Mouse (Mus musculus): ENCODE measurements around the gene Fcer2a.

Gene Fcer2a

DNA sequence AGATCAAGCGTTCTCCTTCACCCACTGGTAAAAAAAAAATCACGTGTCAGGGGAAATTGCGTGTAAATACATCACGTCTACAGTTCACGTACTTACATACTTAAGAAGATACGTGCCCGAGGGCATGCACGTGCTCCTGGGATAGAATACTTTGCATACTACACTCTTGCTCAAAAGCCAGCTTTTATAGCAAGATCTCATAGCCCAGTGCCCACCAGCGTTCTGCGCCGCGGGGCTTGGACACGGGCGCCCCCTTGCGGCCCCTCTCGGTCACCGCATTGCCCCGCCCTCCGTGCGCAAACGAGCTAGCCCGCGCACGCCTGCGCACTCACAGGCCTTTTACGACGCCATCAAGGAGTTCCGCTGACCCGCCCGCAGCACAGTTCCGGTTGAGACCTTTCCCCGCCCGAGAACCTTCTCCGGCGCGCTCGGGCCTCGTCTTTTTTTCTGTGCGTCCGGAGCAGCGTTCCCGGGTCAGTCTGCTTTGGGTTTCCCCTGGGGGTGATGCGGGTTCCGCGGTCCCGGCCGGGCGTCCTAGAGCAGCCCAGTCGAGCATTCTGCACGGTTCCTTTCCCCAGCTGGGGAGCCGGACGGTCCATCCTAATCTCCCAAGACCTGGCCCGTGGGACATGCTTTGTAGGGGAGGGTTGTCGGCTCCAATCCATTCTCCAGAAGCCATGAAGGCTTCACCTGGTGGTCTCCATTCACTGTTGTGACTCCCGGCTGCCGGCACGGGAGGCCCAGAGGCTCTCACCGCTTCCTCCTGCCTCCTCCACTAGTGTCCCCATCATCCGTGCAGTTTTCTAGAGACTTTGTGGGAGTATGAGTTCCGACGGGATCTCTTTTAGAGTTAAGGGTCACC, 17.6 kb downstream of the Fcer2a start, which contains the start of gene Trappc5:
TSS of gene Trappc5 (plus strand) at position 169 of the 862 bp plus-strand sequence.
- peak; percentile 97 for DNase-seq (ENCODE audit: low read depth)

DNA sequence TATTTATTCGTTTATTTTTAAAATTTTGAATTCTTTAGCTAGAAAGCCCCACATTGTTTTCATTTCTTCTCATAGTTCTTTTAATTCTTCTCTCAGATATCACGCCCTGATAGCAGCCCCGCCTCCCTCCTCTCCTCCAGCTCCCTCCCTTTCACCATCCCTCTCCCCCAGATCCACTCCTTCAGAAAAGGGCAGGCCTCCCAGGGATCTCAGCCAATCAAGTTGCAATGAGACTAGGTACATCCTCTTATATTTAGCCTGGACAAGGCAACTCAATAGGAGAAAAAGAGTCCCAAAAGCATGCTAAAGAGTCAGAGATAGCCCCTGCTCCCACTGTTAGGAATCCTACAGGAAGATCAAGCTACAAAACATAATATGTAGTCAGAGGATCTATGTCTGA, 19.3 kb downstream of the Fcer2a start:
- no peak for DNase-seq (ENCODE audit: low read depth)

DNA sequence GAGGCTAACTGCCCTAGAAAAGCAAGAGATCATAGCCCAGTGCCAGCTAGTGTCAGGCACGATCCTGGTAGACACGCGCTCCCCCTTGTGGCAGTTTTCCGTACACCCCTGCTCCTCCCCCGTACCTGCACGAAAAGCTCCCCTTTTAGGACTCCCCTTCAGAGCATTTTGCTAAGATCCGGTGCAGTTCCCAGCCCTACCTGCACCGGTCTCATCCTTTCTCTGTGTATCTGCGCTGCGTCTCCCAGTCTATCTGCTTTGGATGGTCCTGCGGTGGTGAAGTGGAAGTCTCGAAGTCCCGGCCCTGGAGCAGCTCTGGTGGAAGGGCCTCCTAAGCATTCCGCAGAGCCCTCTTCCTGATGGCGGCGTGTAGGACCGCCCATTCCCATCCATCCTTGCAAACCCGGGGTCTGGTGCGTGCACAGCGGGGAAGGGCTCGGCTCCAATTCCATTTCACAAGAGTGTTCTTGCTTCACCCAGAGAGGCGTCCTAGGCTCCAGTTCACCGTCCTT, 21.9 kb downstream of the Fcer2a start, which contains the start of gene Fcor:
TSS of gene Fcor (minus strand) at position 383 of the 512 bp plus-strand sequence.
- peak; percentile 92 for DNase-seq (ENCODE audit: low read depth)

DNA sequence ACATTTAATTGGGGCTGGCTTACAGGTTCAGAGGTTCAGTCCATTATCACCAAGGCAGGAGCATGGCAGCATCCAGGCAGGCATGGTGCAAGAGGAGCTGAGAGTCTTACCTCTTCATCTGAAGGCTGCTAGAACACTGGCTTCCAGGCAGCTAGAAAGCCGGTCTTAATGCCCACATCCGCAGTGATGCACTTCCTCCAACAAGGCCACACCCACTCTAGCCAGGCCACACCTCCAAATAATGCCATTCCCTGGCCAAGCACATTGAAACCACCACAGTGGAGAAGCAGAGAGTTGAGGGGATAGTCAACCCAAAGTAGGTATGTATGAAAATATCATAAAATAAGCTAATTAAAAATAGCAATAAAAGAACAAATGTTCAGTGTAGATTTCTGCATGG, 23.6 kb downstream of the Fcer2a start:
- DNase-seq (ENCODE audit: low read depth) = peak; percentile 35

DNA sequence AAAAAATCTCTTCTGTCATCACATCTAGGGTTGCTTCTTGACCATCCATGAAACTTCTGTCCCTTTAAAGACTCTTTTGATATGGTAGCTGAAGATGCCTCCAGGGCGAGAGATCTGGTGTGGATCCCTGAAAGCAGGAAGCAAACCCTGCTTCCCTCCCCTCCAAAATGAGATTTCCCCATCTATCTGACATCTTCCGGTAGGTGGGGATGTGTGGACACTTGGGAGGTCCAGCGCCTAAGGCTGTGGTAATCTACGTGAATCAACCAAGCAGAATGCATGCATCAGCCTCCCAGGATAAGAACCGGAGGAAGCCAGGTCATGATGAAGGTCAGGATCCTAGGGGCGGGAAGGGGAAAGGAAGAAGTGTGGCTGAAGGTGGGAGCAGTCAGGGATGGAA, 28.5 kb downstream of the Fcer2a start, which contains the start of gene Mcemp1:
TSS of gene Mcemp1 (plus strand) at position 248 of the 400 bp plus-strand sequence.
- DNase-seq (ENCODE audit: low read depth) = no peak

DNA sequence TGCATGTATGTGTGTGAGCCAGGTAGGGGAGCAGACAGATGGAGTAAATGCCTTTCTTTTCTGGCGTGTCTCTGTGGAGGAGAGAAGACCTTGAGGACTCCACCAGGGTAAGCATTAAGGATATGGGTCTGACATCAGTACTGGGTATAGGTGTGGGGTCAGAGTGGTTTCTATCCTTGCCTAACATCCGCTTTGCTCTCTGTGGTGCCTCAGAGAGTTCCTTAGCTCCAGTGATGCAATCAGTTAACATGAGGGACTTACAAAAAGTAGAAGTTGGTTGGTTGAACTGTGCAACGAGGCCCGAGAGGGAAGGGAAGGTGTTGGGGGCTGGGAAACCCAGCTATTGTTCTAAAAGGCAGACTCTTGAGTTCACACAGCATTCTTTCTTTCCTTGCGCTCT, 29.6 kb downstream of the Fcer2a start:
- DNase-seq (ENCODE audit: low read depth) = no peak

DNA sequence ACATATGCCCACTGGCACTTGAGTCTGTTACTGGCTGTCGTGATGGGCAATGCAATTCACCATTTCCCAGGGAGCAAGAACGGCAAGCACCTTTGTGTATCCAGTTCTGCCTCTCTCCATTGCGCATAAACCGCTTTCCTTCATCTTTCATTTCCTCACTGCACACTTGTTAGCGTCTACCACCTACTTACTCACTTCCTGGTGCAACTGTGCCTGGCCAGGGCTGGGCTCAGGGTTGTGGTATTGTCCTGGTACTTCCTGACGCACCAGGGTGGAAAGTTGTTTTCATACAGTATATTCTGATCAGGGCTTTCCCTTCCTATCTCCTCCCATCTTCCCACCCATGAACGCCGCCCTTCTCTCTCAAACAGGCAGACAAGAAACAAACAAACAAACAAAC, 33.1 kb downstream of the Fcer2a start:
- DNase-seq (ENCODE audit: low read depth) = no peak

DNA sequence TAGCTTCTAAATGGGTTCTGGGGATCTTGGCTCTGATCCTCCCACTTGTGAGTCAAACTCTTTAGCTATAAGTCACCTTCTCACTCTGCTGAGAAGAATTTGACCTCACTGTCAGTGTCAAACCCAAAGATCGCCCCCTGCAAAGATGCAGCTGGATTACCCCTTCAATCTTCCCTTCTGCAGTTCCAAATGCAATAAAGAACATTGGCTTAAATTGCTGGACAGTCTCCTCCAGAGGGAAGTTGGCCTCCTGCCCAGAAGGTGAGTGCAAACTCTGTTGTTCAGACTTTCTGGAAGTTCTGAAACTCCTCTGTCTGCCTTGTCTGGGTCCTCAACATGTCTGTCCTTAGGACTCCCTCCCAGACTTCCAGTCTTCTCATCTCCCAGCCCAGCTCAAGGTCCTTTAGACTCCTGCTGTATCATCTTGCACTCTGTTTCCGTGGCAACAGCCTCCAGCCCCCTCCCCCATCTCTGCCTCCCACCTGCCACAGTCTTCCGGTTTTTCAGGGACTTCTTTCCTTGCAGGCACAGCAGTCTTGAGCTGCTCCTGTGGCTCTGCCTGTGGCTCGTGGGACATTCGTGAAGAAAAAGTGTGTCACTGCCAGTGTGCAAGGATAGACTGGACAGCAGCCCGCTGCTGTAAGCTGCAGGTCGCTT, 37.1 kb downstream of the Fcer2a start:
- no peak for DNase-seq (ENCODE audit: low read depth)

DNA sequence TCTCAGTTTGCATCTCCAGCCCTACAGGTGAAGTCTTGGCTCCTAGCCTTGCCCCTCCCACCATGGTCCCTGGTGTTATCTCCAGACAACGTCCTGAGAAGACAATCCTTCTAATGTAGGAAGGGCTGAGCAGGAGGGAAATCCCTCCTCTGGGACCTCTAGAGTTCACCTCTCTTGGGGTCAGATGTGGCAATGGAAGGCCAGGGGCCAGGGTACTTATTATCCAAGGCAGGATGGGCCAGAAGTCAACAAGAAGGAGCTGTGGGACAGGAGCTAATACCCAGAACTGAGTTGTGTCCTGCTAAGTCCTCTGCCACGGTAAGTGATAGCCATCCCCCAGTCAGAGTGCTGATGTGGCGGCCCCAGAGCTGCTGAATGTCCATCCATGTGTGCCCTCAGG, 38.4 kb downstream of the Fcer2a start, which contains the start of gene Retn:
TSS of gene Retn (plus strand) at position 245 of the 400 bp plus-strand sequence.
- no peak for DNase-seq (ENCODE audit: low read depth)

DNA sequence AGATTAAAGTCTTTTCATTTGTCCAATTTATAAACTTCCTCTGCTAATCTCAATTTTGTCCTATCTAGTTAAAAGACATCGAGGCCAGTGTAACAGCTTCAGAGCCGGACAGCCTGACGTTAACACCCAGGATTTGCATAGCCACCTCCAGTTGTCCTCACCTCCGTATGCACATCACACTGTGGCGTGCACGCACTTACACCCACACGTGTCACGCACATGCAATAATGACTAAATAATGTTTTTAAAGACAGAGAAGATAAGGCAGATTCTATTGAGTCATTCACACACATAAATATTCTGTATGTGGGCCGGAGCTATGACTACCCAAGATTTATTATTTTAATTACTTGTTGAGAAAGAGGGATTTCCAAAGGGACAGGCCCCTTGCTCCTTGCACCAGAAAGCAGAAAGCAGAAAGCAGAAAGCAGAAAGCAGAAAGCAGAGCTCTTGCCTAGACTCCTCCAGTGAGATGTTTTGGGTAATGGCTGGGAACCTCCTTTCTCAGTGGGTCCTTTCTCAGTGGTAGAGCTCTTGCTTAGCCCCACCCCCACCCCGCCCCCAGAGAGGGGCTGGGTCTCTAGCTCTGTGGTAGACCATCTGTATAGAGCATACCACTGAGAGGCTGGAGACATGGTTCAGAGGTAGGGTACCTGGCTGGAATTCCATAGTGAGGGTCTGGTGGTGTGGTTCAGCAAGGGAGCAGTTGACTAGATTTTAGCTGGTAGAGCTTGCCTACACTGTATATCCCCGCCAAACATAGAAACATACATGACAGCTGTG, 39.1 kb downstream of the Fcer2a start:
- DNase-seq (ENCODE audit: low read depth) = no peak

DNA sequence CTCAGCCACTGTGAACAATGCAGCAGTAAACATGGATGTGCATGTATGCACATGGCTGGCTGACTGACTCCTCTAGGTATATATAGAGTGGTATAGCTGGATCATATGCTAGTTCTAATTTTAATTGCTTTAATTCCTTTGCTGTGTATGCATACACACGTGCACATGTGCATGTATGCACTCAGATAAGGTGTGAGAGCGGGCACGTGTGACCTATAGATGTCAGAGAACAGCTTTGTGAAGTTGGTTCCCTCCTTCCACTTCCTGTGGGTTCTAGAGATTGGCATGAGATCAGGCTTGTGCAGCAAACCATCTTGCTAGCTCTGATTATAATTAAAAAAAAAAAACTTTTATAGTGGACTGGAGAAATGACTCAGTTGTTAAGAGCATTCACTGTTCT, 41.1 kb downstream of the Fcer2a start:
- DNase-seq (ENCODE audit: low read depth) = no peak

DNA sequence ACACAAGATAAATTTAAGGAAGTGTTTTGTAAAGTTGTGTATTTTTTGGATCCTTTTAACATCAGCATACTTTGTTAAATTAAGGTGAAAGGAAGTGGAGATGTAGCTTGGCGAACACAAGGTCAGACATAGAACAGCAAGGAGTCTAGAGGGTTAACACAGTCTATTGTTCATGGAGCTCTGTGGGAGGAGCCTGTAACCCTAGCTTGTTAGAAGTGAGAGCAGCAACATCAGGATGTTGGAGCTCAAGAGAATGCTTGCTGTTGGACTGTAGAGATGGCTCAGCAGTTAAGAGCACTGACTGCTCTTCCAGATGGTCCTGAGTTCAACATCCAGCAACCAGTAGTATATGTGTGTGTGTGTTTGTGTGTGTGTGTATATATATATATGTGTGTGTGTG, 45.0 kb downstream of the Fcer2a start:
- DNase-seq (ENCODE audit: low read depth) = no peak

DNA sequence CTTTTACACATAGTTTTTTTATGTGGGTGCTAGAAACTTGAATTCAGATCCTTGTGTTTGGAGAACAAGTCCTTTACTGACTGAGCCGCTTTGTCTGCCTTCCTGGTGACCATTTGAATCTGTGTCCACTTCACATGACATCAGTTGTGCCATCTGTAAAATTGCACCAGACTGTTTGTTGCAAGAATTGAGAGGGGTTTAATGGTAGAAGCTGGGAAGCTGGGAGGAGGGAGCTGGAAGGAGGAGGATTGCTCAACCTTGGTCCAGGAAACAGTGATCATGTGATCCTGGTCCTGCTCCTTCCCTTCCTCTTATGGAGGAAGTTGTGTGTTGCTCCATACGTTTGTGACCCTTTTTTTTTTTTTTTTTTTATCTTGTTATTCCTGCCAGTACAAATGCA, 45.7 kb downstream of the Fcer2a start:
- DNase-seq (ENCODE audit: low read depth) = no peak

DNA sequence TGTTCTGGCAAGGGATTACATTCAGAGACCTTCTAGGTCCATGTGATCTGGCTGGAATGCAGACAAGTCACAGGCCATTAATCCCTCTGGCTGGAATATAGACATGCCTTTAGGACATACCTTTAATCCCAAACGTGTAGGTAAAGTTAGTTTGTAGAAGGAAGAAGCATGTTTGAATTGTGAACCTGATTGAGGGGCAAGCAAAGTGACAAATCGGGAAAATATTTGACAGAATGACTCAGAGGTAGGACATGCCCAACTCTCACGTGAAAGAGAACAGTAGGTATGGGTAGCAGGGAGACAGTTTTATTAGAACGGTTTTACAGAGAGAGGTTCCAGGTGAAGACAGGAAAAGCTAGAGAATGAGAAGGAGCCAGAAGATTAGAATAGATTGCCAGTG, 46.4 kb downstream of the Fcer2a start:
- DNase-seq (ENCODE audit: low read depth) = no peak

DNA sequence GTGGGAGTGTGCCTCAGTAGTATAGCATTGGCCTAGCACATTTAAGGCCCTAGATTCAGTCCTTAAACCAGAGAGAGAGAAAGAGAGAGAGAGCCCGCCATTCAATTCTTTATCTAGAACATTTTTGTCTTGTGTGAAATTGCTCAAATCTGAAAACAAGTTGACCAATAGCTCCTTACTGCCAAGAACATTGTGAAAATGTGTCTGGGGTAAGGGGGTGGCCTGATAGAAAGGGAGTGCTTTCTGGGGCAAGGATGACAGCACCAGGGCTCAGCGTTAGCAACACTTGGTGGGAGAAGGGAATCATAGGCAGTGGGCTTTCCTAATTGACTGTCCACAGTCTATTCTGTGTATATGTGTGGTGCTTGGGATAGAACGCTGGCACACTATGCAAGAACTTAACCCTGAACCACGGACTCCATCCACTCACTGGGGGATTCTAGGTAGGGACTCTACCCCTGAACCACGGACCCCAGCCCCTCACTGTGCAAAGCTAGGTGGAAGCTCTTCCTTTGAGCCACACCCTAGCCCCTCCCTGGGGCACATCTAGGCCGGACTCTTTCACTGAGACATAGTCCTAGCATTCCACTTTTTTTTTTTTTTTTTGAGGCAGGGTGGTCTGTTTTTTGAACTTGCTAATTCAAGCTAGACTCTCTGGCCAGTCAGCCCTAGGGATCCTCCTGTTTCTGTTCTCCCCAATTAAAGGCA, 47.0 kb downstream of the Fcer2a start:
- DNase-seq (ENCODE audit: low read depth) = no peak

DNA sequence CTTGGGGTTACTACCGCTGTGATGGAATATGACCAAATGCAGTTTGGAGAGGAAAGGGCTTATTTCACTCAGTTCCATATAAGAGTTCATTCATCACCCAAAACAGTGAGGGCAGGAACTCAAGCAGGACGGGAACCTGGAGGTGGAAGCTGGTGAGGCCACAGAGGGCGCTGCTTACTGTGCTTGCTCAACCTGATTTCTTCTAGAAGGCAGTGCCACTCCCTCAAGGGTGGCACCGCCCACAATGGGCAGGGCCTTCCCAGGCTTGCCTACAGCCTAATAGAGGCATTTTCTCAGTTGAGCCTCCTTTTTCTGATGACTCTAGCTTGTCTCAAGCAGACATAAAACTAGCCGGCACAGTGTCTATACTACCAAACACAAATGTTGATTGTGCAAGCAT, 48.2 kb downstream of the Fcer2a start:
- DNase-seq (ENCODE audit: low read depth) = peak; percentile 57

All from naive thymus-derived CD4-positive, alpha-beta T cell, adult 2 months (primary cell).